Mouse (Mus musculus): ENCODE measurements around the gene Polr3f.

- TF ChIP-seq ETS1 (conservative IDR thresholded peaks at IDR 0.05; ENCODE audit: low read depth, low read length) (no peak), EP300 (IDR thresholded peaks at IDR 0.05; ENCODE audit: low read length) (no peak), MXI1 (IDR thresholded peaks at IDR 0.05; ENCODE audit: low read depth, low read length) (no peak), ZKSCAN1 (IDR thresholded peaks at IDR 0.05; ENCODE audit: borderline replicate concordance, low read depth, low read length) (no peak), ZMIZ1 (IDR thresholded peaks at IDR 0.05; ENCODE audit: low read depth, low read length) (no peak), POLR2A (IDR thresholded peaks at IDR 0.05; ENCODE audit: low read depth, low read length) (no peak), CTCF (conservative IDR thresholded peaks at IDR 0.05 in 1 of 2, IDR thresholded peaks at IDR 0.05 in 1 of 2; ENCODE audit: low read depth in 2 of 2, low read length in 2 of 2) (no peak), NELFE (IDR thresholded peaks at IDR 0.05; ENCODE audit: low read depth, low read length) (no peak), ZC3H11A (IDR thresholded peaks at IDR 0.05; ENCODE audit: low read depth, low read length) (no peak), MYC (IDR thresholded peaks at IDR 0.05; ENCODE audit: low read depth, low read length) (no peak), HCFC1 (IDR thresholded peaks at IDR 0.05; ENCODE audit: low read depth, low read length) (no peak), E2F4 (IDR thresholded peaks at IDR 0.05; ENCODE audit: insufficient replicate concordance, low read depth, low read length) (no peak), MAFK (IDR thresholded peaks at IDR 0.05; ENCODE audit: insufficient replicate concordance, low read length) (no peak), MAZ (IDR thresholded peaks at IDR 0.05; ENCODE audit: low read depth, low read length) (no peak)
These were observed 12.9 kb upstream of the Polr3f start for GRCm38 (mm10) chr2:144514619-144515018.

Data from CH12.LX (cell line).